In genomic region chr11:120762672-120763041, GRCm38 (mm10) we compare ENCODE assay signal across 8 mouse cellular contexts. TPM values are rescaled to one million over a fixed set of nuclear protein-coding genes. Genes with fewer than 3 reads are reported as not detected.
DNase-seq lines count a peak whose midpoint lies in the region; ATAC-seq and TF ChIP-seq lines count a peak whose summit lies in the region.
"Not testable (repeated sequence)": the region's sequence is repeated elsewhere in the genome, so short reads cannot be mapped to it uniquely, and the experiment has no call there.

Gene Hmga1b (plus strand): TSS chr11:120762794.

- ATAC-seq in common myeloid progenitor, adult 5-6 weeks (replicated peaks; ENCODE audit: low read depth, poor library complexity, severe bottlenecking): not testable (repeated sequence)
- peak; percentile 28; the same call in 1 of the 2 replicates for ATAC-seq in heart, postnatal 0 days (ENCODE audit: insufficient read depth, low read depth)
- peak; percentile 91 for ATAC-seq in intestine, postnatal 0 days
- ATAC-seq in stomach, embryonic 16.5 days (ENCODE audit: insufficient read depth, low FRiP score): peak; percentile 49; the same call in 1 of the 2 replicates

- not testable (repeated sequence) for H3K9me3 ChIP-seq in MEL (replicated peaks; ENCODE audit: insufficient read depth, low read length); intestine, postnatal 0 days (ENCODE audit: control insufficient read depth)
- peaks cover 11% of the 10 kb centered on the region; the same call in 1 of the 2 replicates for H3K9me3 ChIP-seq in heart, postnatal 0 days (replicated peaks; ENCODE audit: control insufficient read depth, low read length)
- H3K9me3 ChIP-seq in megakaryocyte, embryonic 14.5 days: peaks cover 44% of the 10 kb centered on the region
- peaks cover 19% of the 10 kb centered on the region for H3K9me3 ChIP-seq in stomach, embryonic 16.5 days (replicated peaks; ENCODE audit: control insufficient read depth, low read length)

- not testable (repeated sequence) for TF ChIP-seq RAD21 in MEL (IDR thresholded peaks at IDR 0.05; ENCODE audit: low read depth, low read length)

- peak within 1 kb of the TSS; percentile 21; the same call in 1 of the 2 replicates for H3K4me2 ChIP-seq in heart, postnatal 0 days (ENCODE audit: low read depth, low read length)
- H3K4me2 ChIP-seq in intestine, postnatal 0 days (replicated peaks; ENCODE audit: low read depth): peak within 1 kb of the TSS; percentile 49
- H3K4me2 ChIP-seq in stomach, embryonic 16.5 days (ENCODE audit: low read depth, low read length): peak within 1 kb of the TSS; percentile 24; the same call in 1 of the 2 replicates

- not testable (repeated sequence) for H3K4me3 ChIP-seq in MEL (ENCODE audit: control insufficient read depth in 1 of 2, insufficient read depth in 1 of 2, low read depth in 2 of 2, low read length in 2 of 2); heart, postnatal 0 days (ENCODE audit: low read depth, low read length); intestine, postnatal 0 days (ENCODE audit: low read depth, low read length); stomach, embryonic 16.5 days (replicated peaks; ENCODE audit: low read length)
- peak within 1 kb of the TSS; percentile 26 for H3K4me3 ChIP-seq in megakaryocyte, embryonic 14.5 days (replicated peaks)

- not testable (repeated sequence) for H3K36me3 ChIP-seq in MEL (ENCODE audit: control insufficient read depth in 1 of 2, insufficient read depth in 2 of 2, low read length in 2 of 2); heart, postnatal 0 days (replicated peaks; ENCODE audit: control insufficient read depth, insufficient read depth, low read length); intestine, postnatal 0 days (ENCODE audit: control insufficient read depth, insufficient read depth); megakaryocyte, embryonic 14.5 days (replicated peaks; ENCODE audit: low read length); stomach, embryonic 16.5 days (ENCODE audit: control insufficient read depth, insufficient read depth, low read length)

- not testable (repeated sequence) for H3K9ac ChIP-seq in MEL (ENCODE audit: control insufficient read depth, low read depth, low read length, poor library complexity, severe bottlenecking); heart, postnatal 0 days (replicated peaks; ENCODE audit: low read depth, low read length)
- H3K9ac ChIP-seq in intestine, postnatal 0 days (ENCODE audit: low read depth, low read length): peak within 1 kb of the TSS; percentile 22; the same call in 1 of the 2 replicates
- H3K9ac ChIP-seq in stomach, embryonic 16.5 days (ENCODE audit: low read length): peak within 1 kb of the TSS; percentile 50

- not testable (repeated sequence) for TF ChIP-seq EP300 in MEL (IDR thresholded peaks at IDR 0.05; ENCODE audit: low read depth in 1 of 2, low read length in 2 of 2); heart, postnatal 0 days (IDR thresholded peaks at IDR 0.05; ENCODE audit: low read depth)

- not testable (repeated sequence) for DNase-seq in MEL (ENCODE audit: low read depth, low spot score); gastrocnemius, postnatal 25 days; heart, postnatal 0 days (ENCODE audit: low spot score); left cerebral cortex, postnatal 10 days (ENCODE audit: extremely low spot score in 1 of 2, low spot score in 2 of 2)

- not testable (repeated sequence) for H3K4me1 ChIP-seq in MEL (ENCODE audit: control insufficient read depth in 1 of 2, insufficient read depth in 2 of 2, low read length in 2 of 2); heart, postnatal 0 days (ENCODE audit: control insufficient read depth, insufficient read depth); intestine, postnatal 0 days (replicated peaks; ENCODE audit: control insufficient read depth, insufficient read depth, low read length); stomach, embryonic 16.5 days (ENCODE audit: control insufficient read depth, insufficient read depth, low read length)
- H3K4me1 ChIP-seq in megakaryocyte, embryonic 14.5 days: peaks cover 16% of the 10 kb centered on the region

- 5% methylated on average over 14 of the region's 14 CpGs for WGBS in heart, postnatal 0 days
- 6% methylated on average over 13 of the region's 14 CpGs for whole genome bisulfite sequencing in intestine, postnatal 0 days
- 11% methylated on average over 14 of the region's 14 CpGs for WGBS in stomach, embryonic 16.5 days

- not testable (repeated sequence) for H3K79me2 ChIP-seq in MEL (ENCODE audit: control insufficient read depth, insufficient read depth, low read length, poor library complexity)

- TF ChIP-seq CTCF in MEL (IDR thresholded peaks at IDR 0.05 in 2 of 3, conservative IDR thresholded peaks at IDR 0.05 in 1 of 3; ENCODE audit: control insufficient read depth in 1 of 3, insufficient read depth in 1 of 3, low read depth in 2 of 3, low read length in 3 of 3, poor library complexity in 1 of 3, severe bottlenecking in 1 of 3); heart, postnatal 0 days (IDR thresholded peaks at IDR 0.05; ENCODE audit: low read depth); intestine, postnatal 0 days (IDR thresholded peaks at IDR 0.05; ENCODE audit: low read depth): not testable (repeated sequence)

- intact Hi-C loops in left cerebral cortex, postnatal 10 days (cut with DNase I): not testable (repeated sequence)

- not testable (repeated sequence) for TF ChIP-seq POLR2A in MEL (IDR thresholded peaks at IDR 0.05; ENCODE audit: control insufficient read depth in 1 of 2, insufficient read depth in 1 of 2, low read depth in 1 of 2, low read length in 2 of 2, poor library complexity in 1 of 2)

- not testable (repeated sequence) for H3K27me3 ChIP-seq in MEL (ENCODE audit: control insufficient read depth in 1 of 2, insufficient read depth in 2 of 2, low read length in 2 of 2); heart, postnatal 0 days (ENCODE audit: control insufficient read depth, insufficient read depth, low read length); intestine, postnatal 0 days (replicated peaks; ENCODE audit: control insufficient read depth, insufficient read depth, low read length); stomach, embryonic 16.5 days (ENCODE audit: control insufficient read depth, insufficient read depth, low read length)
- H3K27me3 ChIP-seq in megakaryocyte, embryonic 14.5 days (replicated peaks): peaks cover 38% of the 10 kb centered on the region

- not testable (repeated sequence) for H3K27ac ChIP-seq in MEL (ENCODE audit: control insufficient read depth, low read depth, low read length); heart, postnatal 0 days (ENCODE audit: low read depth)
- H3K27ac ChIP-seq in intestine, postnatal 0 days (ENCODE audit: low read depth, low read length): peak within 1 kb of the TSS; percentile 92
- H3K27ac ChIP-seq in stomach, embryonic 16.5 days (ENCODE audit: low read length): peak within 1 kb of the TSS; percentile 85

RNA-seq across cellular contexts. Expression of gene Hmga1b, which starts in this region (rescaled TPM):
- 190 and 206 TPM in 2 replicates for total RNA-seq in MEL (2012; rRNA removed)
- 100 to 1,000 TPM in 1 of 2 experiments, not detected in 1; 633 TPM for polyA plus RNA-seq in MEL (2012; ENCODE audit: insufficient read depth in 1 of 2, insufficient read length in 2 of 2, low read depth in 1 of 2, low replicate concordance in 2 of 2, missing spikeins in 1 of 2)
- total RNA-seq in common myeloid progenitor, adult 5-6 weeks (2017): 18.9 and 25.7 TPM in 2 replicates
- 10 to 100 TPM; 17.1 to 19.8 TPM for total RNA-seq in gastrocnemius, postnatal 25 days (2021)
- 0.23 and 0.76 TPM in 2 replicates for total RNA-seq in heart, postnatal 0 days (2014; rRNA removed; ENCODE audit: low replicate concordance)
- 1.2 and 1.3 TPM in 2 replicates for polyA plus RNA-seq in heart, postnatal 0 days (2015; fragmentation: Nextera tagmentation; extraction: Ambion mirVana)
- 10.8 and 12.2 TPM in 2 replicates for polyA plus RNA-seq in intestine, postnatal 0 days (2015; fragmentation: Nextera tagmentation; extraction: Ambion mirVana)
- total RNA-seq in left cerebral cortex, postnatal 10 days (2021): 10 to 100 TPM; 25.0 to 46.6 TPM
- polyA plus RNA-seq in megakaryocyte, embryonic 14.5 days (2012; ENCODE audit: insufficient read depth, low replicate concordance): 601 and 1,141 TPM in 2 replicates
- 3.9 and 8.1 TPM in 2 replicates for polyA plus RNA-seq in stomach, embryonic 16.5 days (2015; fragmentation: Nextera tagmentation; extraction: Ambion mirVana)

Comparison
In these comparisons a context has a peak if more than half of its experiments do, and no peak if none do; other contexts are left out.
1. RNA of gene Hmga1b (total RNA-seq): 190 to 206 TPM in MEL, 25.0 to 46.6 TPM in left cerebral cortex, postnatal 10 days, 17.1 to 19.8 TPM in gastrocnemius, postnatal 25 days and 18.9 to 25.7 TPM in common myeloid progenitor, adult 5-6 weeks; 0.23 to 0.76 TPM in heart, postnatal 0 days; every median in the first group is over 10 times any median in the second.
2. Peak in every context shown above with its lines, with median percentiles within 50 percentile points of each other: H3K4me2 ChIP-seq.